Mouse (Mus musculus): ENCODE measurements around the gene Dohh.

The Dohh gene

GRCm38 (mm10) chr10:81403511-81403910 lies 19.3 kb downstream of the Dohh start:
- ATAC-seq (ENCODE audit: low TSS enrichment), result no peak

- no peak for ATAC-seq (ENCODE audit: low TSS enrichment)
These were observed 19.9 kb downstream of the Dohh start for GRCm38 (mm10) chr10:81404082-81404481.

- ATAC-seq (ENCODE audit: low TSS enrichment), result no peak
These were observed 20.5 kb downstream of the Dohh start for GRCm38 (mm10) chr10:81404720-81405119.

GRCm38 (mm10) chr10:81405588-81406201 lies 21.5 kb downstream of the Dohh start:
- no peak for ATAC-seq (ENCODE audit: low TSS enrichment)

- no peak for ATAC-seq (ENCODE audit: low TSS enrichment)
These were observed 22.5 kb downstream of the Dohh start for GRCm38 (mm10) chr10:81406504-81407440.

GRCm38 (mm10) chr10:81407539-81408423 lies 23.6 kb downstream of the Dohh start:
- ATAC-seq (ENCODE audit: low TSS enrichment), result peak; percentile 10

- no peak for ATAC-seq (ENCODE audit: low TSS enrichment)
These were observed 24.1 kb downstream of the Dohh start for GRCm38 (mm10) chr10:81408424-81408729.

- ATAC-seq (ENCODE audit: low TSS enrichment), result no peak
These were observed 24.7 kb downstream of the Dohh start for GRCm38 (mm10) chr10:81408871-81409291.

- ATAC-seq (ENCODE audit: low TSS enrichment), result no peak
These were observed 25.1 kb downstream of the Dohh start for GRCm38 (mm10) chr10:81409330-81409729.

- no peak for ATAC-seq (ENCODE audit: low TSS enrichment)
These were observed 26.1 kb downstream of the Dohh start for GRCm38 (mm10) chr10:81410350-81410749.

- ATAC-seq (ENCODE audit: low TSS enrichment), result no peak
These were observed 26.8 kb downstream of the Dohh start for GRCm38 (mm10) chr10:81410981-81411380.

GRCm38 (mm10) chr10:81411471-81412400 lies 27.5 kb downstream of the Dohh start:
- ATAC-seq (ENCODE audit: low TSS enrichment), result peak; percentile 18; the same call in 1 of the 2 replicates

- no peak for ATAC-seq (ENCODE audit: low TSS enrichment)
These were observed 28.5 kb downstream of the Dohh start for GRCm38 (mm10) chr10:81412586-81413309.

- 0 out of 2 replicates have a peak, but pooled peaks have one; percentile 10 for ATAC-seq (ENCODE audit: low TSS enrichment)
These were observed 29.4 kb downstream of the Dohh start for GRCm38 (mm10) chr10:81413310-81414261.

- ATAC-seq (ENCODE audit: low TSS enrichment), result no peak
These were observed 30.5 kb downstream of the Dohh start for GRCm38 (mm10) chr10:81414682-81415081.

GRCm38 (mm10) chr10:81415146-81415545 lies 30.9 kb downstream of the Dohh start:
- ATAC-seq (ENCODE audit: low TSS enrichment), result no peak

- no peak for ATAC-seq (ENCODE audit: low TSS enrichment)
These were observed 31.5 kb downstream of the Dohh start for GRCm38 (mm10) chr10:81415549-81416310.

- ATAC-seq (ENCODE audit: low TSS enrichment), result peak; percentile 45
These were observed 32.5 kb downstream of the Dohh start for GRCm38 (mm10) chr10:81416581-81417226.
